Mouse (Mus musculus) erythroblast, adult 5-6 weeks (primary cell): Measurements from ENCODE around the gene Tlx3. TPM values are rescaled to one million over a fixed set of nuclear protein-coding genes. Genes with fewer than 3 reads are reported as not detected.

Experiments
- ATAC-seq: replicated peaks from 2 replicates; pipeline ENCODE4 v1.8.0; 2016; ENCODE audit warnings: moderate number of reproducible peaks, mild to moderate bottlenecking, moderate TSS enrichment, inconsistent platforms; ENCODE audit not compliant: poor library complexity, low FRiP score, severe bottlenecking
- total RNA-seq, 2 experiments: library from RNA; stranded (forward) in 1 of 2; stranded (reverse) in 1 of 2; fragments of 150-400 nt in 1 of 2; fragments of 200-764, 138-1000 nt in 1 of 2; gene quantifications; 2 replicates each; pipeline versions ENCODE4 v1.2.3 to v1.2.4; 2015 to 2017; ENCODE audit warnings: low replicate concordance in 2 of 2

The Tlx3 gene
- total RNA-seq, 2 experiments from 2014 or later, result not detected

- no peak for ATAC-seq
These were observed 4.9 kb downstream of the Tlx3 start for GRCm38 (mm10) chr11:33198351-33199116.

GRCm38 (mm10) chr11:33197673-33198072, 5.7 kb downstream of the Tlx3 start:
- no peak for ATAC-seq

DNA sequence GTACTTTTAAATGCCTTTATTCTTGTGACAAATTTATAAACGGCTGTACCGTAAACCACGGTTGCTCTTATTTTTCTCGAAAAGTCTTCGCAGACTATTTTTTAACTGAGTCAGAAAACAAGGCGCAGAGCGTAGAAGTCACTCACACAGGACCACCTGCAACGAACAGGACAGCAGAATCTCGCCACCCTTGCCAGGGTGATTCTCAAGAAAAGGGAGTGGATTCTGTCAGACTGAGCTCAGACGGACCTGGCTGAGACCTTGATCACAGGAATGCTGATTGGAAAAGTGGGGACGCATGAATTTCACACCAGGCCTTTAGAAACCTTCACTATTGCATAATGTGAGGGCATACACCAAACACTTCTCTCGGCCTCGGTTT, 6.3 kb downstream of the Tlx3 start:
- no peak for ATAC-seq

- no peak for ATAC-seq
These were observed 6.8 kb downstream of the Tlx3 start for GRCm38 (mm10) chr11:33196447-33197132.

DNA sequence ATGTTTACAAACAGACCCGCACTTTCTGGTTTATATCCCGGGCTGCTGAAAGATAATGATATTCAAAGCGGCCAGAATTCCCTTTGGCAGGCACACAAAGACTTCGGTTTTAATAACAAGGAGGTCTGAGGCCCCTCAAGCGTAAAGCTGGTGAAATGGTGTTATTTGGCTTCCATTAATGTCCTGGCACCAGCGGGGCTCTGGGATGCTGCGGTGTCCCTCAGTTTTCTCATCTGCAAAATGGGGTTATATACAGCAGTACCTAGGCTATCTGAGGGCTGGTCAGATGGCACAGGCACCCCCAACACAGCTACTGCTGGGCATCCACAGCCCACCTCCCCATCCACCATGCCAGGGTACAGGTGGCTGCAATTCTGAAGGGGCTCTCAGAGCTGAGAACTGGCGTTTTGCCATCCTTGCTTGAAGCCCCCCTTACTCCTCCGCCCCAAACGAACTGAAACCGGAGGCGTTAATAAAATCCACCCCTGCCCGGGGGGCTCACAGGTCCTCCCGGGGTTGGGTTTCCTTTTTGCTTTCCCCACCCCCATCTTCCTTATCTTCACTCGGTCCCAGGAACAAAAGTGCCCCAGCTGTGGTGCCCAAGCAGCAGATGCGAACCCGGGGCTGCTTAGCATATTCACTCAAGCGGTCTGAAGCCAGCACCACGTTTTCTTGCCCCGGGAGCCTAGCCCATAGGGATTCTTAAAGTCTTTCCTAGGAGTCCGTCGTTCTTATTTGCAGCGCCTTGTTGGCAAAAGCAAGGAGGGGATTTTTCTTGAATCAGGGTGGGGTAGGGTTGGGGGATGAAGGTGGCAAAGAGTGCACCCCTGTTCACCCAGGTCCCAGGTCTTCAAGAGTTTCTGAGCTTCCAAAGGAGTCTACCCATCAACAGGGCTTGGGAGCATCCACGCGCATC, 7.6 kb downstream of the Tlx3 start:
- ATAC-seq, result no peak

GRCm38 (mm10) chr11:33195061-33195460, 8.3 kb downstream of the Tlx3 start:
- no peak for ATAC-seq

DNA sequence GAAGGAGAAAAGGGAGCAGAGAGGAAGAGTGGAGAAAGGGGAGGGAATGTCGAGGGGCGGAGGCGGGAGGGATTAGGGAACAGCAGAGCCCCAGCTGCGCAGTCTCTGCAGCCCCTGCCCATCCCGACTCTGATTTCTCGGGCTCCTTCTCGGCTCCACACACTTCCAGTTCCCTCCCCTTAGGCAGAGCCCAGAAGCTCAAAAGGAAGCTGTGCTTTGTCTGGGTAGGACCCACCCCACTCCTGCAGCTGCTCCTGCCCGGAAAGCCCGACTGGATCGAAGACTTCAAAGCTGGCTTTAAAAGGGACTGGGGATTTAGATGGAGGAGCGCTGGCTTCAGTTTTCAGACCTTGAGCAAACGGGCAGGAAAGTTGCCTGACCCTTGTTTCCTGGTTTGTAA, 9.7 kb downstream of the Tlx3 start:
- no peak for ATAC-seq

DNA sequence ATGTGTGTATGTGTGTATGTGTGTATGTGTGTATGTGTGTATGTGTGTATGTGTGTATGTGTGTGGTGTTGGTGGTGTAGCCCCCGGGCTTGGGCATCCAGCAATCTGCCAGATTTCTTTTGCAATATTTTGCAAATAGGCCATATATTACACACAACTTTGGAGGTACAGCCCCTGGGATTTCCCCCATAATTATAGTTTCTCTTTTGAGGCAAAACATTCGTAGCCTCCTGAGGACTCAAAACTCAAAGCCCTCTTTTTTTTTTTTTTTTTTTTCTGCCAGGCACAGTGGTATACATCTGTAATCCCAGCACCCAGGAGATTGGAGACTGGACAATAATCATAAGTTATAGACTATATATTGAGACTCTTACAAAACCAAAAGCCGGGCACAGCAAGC, 21.6 kb downstream of the Tlx3 start:
- ATAC-seq, result no peak

DNA sequence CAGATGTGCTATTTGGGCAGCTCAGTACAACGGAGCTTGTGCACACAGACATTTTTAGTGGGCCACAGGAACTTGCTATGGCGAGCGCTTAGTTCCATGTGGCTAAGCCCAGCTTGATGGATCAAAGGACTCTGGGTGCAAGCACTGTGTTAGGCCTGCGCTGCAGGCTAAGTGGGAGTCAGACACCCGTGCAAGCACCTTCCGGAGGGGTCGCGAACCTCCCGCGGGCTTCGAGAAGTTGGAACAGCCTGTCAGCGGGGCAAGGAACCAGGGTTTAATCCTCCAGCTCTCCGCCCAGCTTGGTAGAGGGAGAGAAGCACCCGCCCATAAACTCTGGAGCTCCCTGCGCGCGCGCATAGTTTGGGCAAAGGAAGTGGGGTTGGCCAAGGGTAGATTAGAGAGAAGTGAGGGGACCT, 22.7 kb downstream of the Tlx3 start:
- ATAC-seq, result no peak

GRCm38 (mm10) chr11:33179802-33180201, 23.6 kb downstream of the Tlx3 start:
- no peak for ATAC-seq

DNA sequence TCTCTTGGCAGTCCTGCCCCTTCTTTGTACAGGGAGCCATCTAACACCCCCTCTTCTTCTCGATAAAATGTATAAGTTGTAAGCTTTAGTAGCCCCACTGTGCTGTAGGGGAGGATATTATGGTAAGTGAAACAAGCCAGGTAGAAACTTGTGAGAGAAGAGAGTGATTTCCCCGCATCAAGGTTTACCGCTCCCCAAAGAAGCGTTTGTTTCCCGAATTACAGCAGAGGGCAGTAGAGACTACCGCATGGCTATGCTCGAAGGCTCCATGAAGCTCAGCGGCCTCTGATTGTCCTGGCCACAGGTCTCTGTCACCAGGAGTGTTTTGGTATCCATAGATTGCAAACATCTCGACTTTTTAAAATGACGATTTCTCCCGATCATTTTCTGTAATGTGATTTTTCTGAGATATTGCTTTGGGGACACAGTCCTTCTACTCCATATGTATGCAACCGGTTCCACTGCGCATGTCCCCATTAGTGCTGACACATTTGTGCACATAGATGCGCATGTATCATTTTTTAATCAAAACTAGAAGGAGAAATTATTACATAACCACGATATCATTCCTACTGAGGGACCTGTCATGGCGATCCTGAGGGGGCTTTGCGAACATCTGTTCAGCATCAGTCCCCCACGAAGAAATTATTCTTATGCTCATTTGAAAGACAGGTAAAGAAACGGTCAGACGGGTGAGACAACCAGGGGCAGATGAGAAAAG, 26.7 kb downstream of the Tlx3 start:
- no peak for ATAC-seq

GRCm38 (mm10) chr11:33175768-33176167, 27.6 kb downstream of the Tlx3 start:
- ATAC-seq, result no peak

DNA sequence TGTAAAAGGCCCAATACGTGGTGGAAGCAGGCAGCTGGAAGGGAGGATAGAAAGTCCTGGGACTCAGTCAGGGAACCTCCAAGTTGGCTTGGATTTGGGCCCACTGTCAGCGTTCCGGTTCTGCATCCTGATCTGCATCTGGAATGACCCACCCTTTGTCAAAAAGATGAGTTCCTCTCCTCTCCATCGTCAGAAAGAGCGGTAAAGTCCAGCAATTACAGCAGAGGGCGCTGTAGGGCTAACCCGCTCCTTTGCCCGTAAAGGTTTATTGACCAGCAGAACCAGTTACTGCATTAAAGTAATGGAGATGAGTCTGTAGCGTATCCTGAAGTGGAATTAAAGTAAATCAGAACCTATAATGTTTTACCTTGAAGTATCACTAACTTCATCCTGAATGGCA, 32.9 kb downstream of the Tlx3 start:
- ATAC-seq, result no peak

DNA sequence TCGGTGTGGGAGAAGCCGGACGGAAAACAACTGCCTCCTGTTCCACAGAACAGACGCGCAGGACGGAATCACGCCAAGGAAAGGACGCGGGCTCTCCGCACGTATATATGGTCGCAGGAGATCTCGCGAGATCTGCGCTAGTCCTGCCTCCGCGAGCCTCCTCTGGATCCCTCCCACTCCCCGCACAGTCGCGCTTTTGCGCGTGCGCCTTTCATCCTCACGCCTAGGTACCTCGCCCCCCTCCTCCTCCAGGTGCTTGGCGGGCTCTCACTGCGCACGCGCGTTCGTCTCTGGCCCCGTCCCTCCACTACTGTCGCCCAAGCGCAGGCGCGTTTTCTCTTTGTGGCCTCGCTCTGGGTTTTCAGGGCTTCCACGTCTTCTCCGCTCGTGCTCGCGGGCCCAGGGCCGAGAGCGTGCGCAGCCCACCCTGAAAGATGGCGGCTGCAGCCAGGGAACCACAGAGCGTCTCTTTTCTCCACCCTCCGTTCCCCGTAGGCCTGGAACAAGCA, 40.3 kb downstream of the Tlx3 start, which contains the start of gene Npm1:
Gene Npm1, minus strand, starts transcription at position 209 of the 509 bp plus-strand sequence.
- peak; percentile 98 for ATAC-seq

- peak; percentile 36 for ATAC-seq
These were observed 41.0 kb downstream of the Tlx3 start for GRCm38 (mm10) chr11:33162211-33162997.

DNA sequence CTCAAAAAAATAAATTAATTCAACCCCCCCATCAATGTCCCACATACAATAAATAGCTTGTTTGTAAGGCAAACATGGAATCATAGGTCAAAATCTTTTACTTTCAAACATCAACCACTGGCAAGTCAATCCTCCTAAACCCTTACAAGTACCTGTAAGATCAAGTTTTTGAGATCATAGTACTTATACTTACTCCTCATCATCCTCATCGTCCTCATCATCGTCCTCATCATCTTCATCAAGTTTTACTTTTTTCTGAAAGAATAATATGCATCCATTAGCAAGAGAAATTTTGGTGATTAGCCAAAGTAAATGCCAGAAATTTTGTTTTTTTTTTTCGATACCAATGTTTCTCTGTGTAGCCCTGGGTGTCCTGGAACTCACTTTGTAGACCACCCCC, 43.6 kb downstream of the Tlx3 start:
- ATAC-seq, result no peak

- no peak for ATAC-seq
These were observed 45.8 kb downstream of the Tlx3 start for GRCm38 (mm10) chr11:33157453-33158196.

DNA sequence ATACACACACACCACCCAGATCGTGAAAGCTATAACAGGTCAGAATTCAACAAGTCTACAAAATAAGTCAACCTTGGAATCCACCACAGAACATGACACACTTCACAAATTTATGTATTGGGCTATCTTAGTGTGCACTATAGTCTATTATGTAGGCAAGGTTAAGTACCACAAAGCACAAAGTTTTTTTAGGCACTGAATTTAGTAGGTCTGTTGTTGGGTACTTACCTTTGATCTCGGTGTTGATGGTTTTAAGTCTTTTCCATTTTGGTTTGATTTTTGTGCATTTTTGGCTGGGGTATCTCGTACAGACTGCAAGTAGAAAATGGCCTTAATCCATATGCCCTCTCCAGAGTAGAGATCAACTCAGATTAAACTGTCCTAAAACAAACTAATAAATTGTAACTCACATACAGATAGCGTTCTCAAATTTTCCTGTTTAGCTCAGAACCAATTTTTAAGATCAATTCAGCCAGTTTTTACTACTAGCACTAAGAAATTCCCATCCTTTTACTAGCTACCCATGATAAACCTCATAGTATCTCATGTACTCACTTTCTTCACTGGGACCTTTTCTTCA, 46.9 kb downstream of the Tlx3 start:
- ATAC-seq, result no peak
